Mouse (Mus musculus): ENCODE measurements at regions not wholly inside any gene's neighbourhood (a gene's known extent, or its start where the extent isn't known, plus 50 kb on each side); places are given as distances from the start of the nearest gene placed in this dataset.

GRCm38 (mm10) chr3:38227596-38227995 lies 257.0 kb downstream of the Ankrd50 start:
- Histone ChIP-seq H3K9me3 (no peaks in the 10 kb centered on the region), H3K27me3 (no peaks in the 10 kb centered on the region), H3K27ac (no peak overlapping the region), H3K4me2 (no peak overlapping the region), H3K9ac (no peak overlapping the region), H3K4me1 (peaks cover 22% of the 10 kb centered on the region), H3K36me3 (replicated peaks) (no peaks in the 10 kb centered on the region), H3K4me3 (replicated peaks) (no peak overlapping the region)
- ATAC-seq (ENCODE audit: low FRiP score): no peak
- 31% methylated on average over 6 of the region's 6 CpGs for WGBS

GRCm38 (mm10) chr3:38227121-38227520 lies 257.5 kb downstream of the Ankrd50 start:
- Histone ChIP-seq H3K9ac (no peak overlapping the region), H3K27me3 (no peaks in the 10 kb centered on the region), H3K4me2 (no peak overlapping the region), H3K4me3 (replicated peaks) (no peak overlapping the region), H3K4me1 (peaks cover 17% of the 10 kb centered on the region), H3K9me3 (no peaks in the 10 kb centered on the region), H3K36me3 (replicated peaks) (no peaks in the 10 kb centered on the region), H3K27ac (no peak overlapping the region)
- WGBS: 87% methylated on average over 9 of the region's 9 CpGs
- ATAC-seq (ENCODE audit: low FRiP score): no peak

GRCm38 (mm10) chr3:38226147-38226546 lies 258.5 kb downstream of the Ankrd50 start:
- H3K4me2 ChIP-seq: no peak overlapping the region
- 60% methylated on average over 2 of the region's 2 CpGs for WGBS
- no peak overlapping the region for H3K27ac ChIP-seq
- no peaks in the 10 kb centered on the region for H3K36me3 ChIP-seq (replicated peaks)
- peaks cover 8% of the 10 kb centered on the region for H3K4me1 ChIP-seq
- no peak overlapping the region for H3K4me3 ChIP-seq (replicated peaks)
- no peak for ATAC-seq (ENCODE audit: low FRiP score)
- H3K9me3 ChIP-seq: no peaks in the 10 kb centered on the region
- H3K27me3 ChIP-seq: no peaks in the 10 kb centered on the region
- H3K9ac ChIP-seq: no peak overlapping the region

- WGBS: 88% methylated on average over 8 of the region's 8 CpGs
- no peak overlapping the region for H3K4me2 ChIP-seq
Measured at GRCm38 (mm10) chr3:38221834-38222215, 262.8 kb downstream of the Ankrd50 start.

GRCm38 (mm10) chr3:38220934-38221833 lies 263.5 kb downstream of the Ankrd50 start:
- no peaks in the 10 kb centered on the region for H3K36me3 ChIP-seq (replicated peaks)
- no peak overlapping the region for H3K9ac ChIP-seq
- no peak overlapping the region for H3K4me3 ChIP-seq (replicated peaks)
- no peaks in the 10 kb centered on the region for H3K27me3 ChIP-seq
- no peak for ATAC-seq (ENCODE audit: low FRiP score)
- H3K9me3 ChIP-seq: no peaks in the 10 kb centered on the region
- no peak overlapping the region for H3K4me2 ChIP-seq
- WGBS: 63% methylated on average over 11 of the region's 11 CpGs
- H3K4me1 ChIP-seq: no peaks in the 10 kb centered on the region
- no peak overlapping the region for H3K27ac ChIP-seq

More at GRCm38 (mm10) chr3:38221834-38222215, 262.8 kb downstream of the Ankrd50 start:
- ATAC-seq (ENCODE audit: low FRiP score): no peak
- H3K9ac ChIP-seq: no peak overlapping the region
- no peaks in the 10 kb centered on the region for H3K9me3 ChIP-seq
- H3K36me3 ChIP-seq (replicated peaks): no peaks in the 10 kb centered on the region
- H3K27me3 ChIP-seq: no peaks in the 10 kb centered on the region
- H3K27ac ChIP-seq: no peak overlapping the region
- H3K4me1 ChIP-seq: no peaks in the 10 kb centered on the region
- H3K4me3 ChIP-seq (replicated peaks): no peak overlapping the region

- Histone ChIP-seq H3K27ac (no peak overlapping the region), H3K4me1 (0 out of 2 replicates have a peak, but pooled peaks cover 5% of the 10 kb centered on the region), H3K36me3 (replicated peaks) (no peaks in the 10 kb centered on the region), H3K9ac (no peak overlapping the region), H3K4me3 (replicated peaks) (no peak overlapping the region), H3K27me3 (no peaks in the 10 kb centered on the region), H3K4me2 (no peak overlapping the region), H3K9me3 (no peaks in the 10 kb centered on the region)
- WGBS: 89% methylated on average over 3 of the region's 3 CpGs
- ATAC-seq (ENCODE audit: low FRiP score): no peak
Measured at GRCm38 (mm10) chr3:38209081-38209480, 275.6 kb downstream of the Ankrd50 start.

- H3K27me3 ChIP-seq: no peaks in the 10 kb centered on the region
- no peaks in the 10 kb centered on the region for H3K9me3 ChIP-seq
- H3K4me2 ChIP-seq: no peak overlapping the region
- no peak for ATAC-seq (ENCODE audit: low FRiP score)
- 94% methylated on average over 1 of the region's 1 CpGs for WGBS
- no peak overlapping the region for H3K4me3 ChIP-seq (replicated peaks)
- H3K27ac ChIP-seq: no peak overlapping the region
- 0 out of 2 replicates have a peak, but pooled peaks cover 5% of the 10 kb centered on the region for H3K4me1 ChIP-seq
- H3K9ac ChIP-seq: no peak overlapping the region
- no peaks in the 10 kb centered on the region for H3K36me3 ChIP-seq (replicated peaks)
Measured at GRCm38 (mm10) chr3:38207867-38208266, 276.8 kb downstream of the Ankrd50 start.

GRCm38 (mm10) chr3:38201861-38202656 lies 282.6 kb downstream of the Ankrd50 start:
- Histone ChIP-seq H3K27me3 (no peaks in the 10 kb centered on the region), H3K9ac (no peak overlapping the region), H3K4me3 (replicated peaks) (no peak overlapping the region), H3K4me2 (no peak overlapping the region), H3K9me3 (no peaks in the 10 kb centered on the region), H3K36me3 (replicated peaks) (no peaks in the 10 kb centered on the region), H3K27ac (no peak overlapping the region), H3K4me1 (0 out of 2 replicates have a peak, but pooled peaks cover 5% of the 10 kb centered on the region)
- ATAC-seq (ENCODE audit: low FRiP score): no peak
- WGBS: 79% methylated on average over 10 of the region's 10 CpGs

- H3K9me3 ChIP-seq: no peaks in the 10 kb centered on the region
- H3K27ac ChIP-seq: no peak overlapping the region
- ATAC-seq (ENCODE audit: low FRiP score): no peak
- H3K4me1 ChIP-seq: no peaks in the 10 kb centered on the region
- H3K4me2 ChIP-seq: no peak overlapping the region
- no peak overlapping the region for H3K4me3 ChIP-seq (replicated peaks)
- no peak overlapping the region for H3K9ac ChIP-seq
- no peaks in the 10 kb centered on the region for H3K36me3 ChIP-seq (replicated peaks)
- WGBS: 84% methylated on average over 4 of the region's 4 CpGs
- H3K27me3 ChIP-seq: no peaks in the 10 kb centered on the region
Measured at GRCm38 (mm10) chr3:38194001-38194400, 290.6 kb downstream of the Ankrd50 start.

- no peaks in the 10 kb centered on the region for H3K4me1 ChIP-seq
- ATAC-seq (ENCODE audit: low FRiP score): no peak
- no peak overlapping the region for H3K9ac ChIP-seq
- no peaks in the 10 kb centered on the region for H3K27me3 ChIP-seq
- no peak overlapping the region for H3K27ac ChIP-seq
- H3K9me3 ChIP-seq: no peaks in the 10 kb centered on the region
- H3K4me2 ChIP-seq: no peak overlapping the region
- H3K36me3 ChIP-seq (replicated peaks): no peaks in the 10 kb centered on the region
- H3K4me3 ChIP-seq (replicated peaks): no peak overlapping the region
- WGBS: 92% methylated on average over 3 of the region's 3 CpGs
Measured at GRCm38 (mm10) chr3:38187406-38187896, 297.2 kb downstream of the Ankrd50 start.

GRCm38 (mm10) chr3:38186503-38186902 lies 298.1 kb downstream of the Ankrd50 start:
- Histone ChIP-seq H3K27me3 (no peaks in the 10 kb centered on the region), H3K4me2 (no peak overlapping the region), H3K36me3 (replicated peaks) (no peaks in the 10 kb centered on the region), H3K27ac (no peak overlapping the region), H3K4me1 (no peaks in the 10 kb centered on the region), H3K9ac (no peak overlapping the region), H3K9me3 (no peaks in the 10 kb centered on the region), H3K4me3 (replicated peaks) (no peak overlapping the region)
- 77% methylated on average over 1 of the region's 1 CpGs for WGBS
- ATAC-seq (ENCODE audit: low FRiP score): no peak

GRCm38 (mm10) chr3:38178295-38178694 lies 306.3 kb downstream of the Ankrd50 start:
- no peaks in the 10 kb centered on the region for H3K27me3 ChIP-seq
- H3K9ac ChIP-seq: no peak overlapping the region
- ATAC-seq (ENCODE audit: low FRiP score): no peak
- H3K9me3 ChIP-seq: no peaks in the 10 kb centered on the region
- H3K27ac ChIP-seq: no peak overlapping the region
- no peaks in the 10 kb centered on the region for H3K36me3 ChIP-seq (replicated peaks)
- no peaks in the 10 kb centered on the region for H3K4me1 ChIP-seq
- H3K4me2 ChIP-seq: no peak overlapping the region
- H3K4me3 ChIP-seq (replicated peaks): no peak overlapping the region
